Mouse (Mus musculus) erythroblast, embryonic 14.5 days (primary cell): Measurements from ENCODE around the gene Kcnma1.

Source experiments
- GATA1 ChIP-seq: IDR thresholded peaks from 2 replicates; pipeline ENCODE4 v1.6.1; 2012; ENCODE audit warnings: low read length, inconsistent platforms, mixed read lengths
- TAL1 ChIP-seq: IDR thresholded peaks from 3 replicates; pipeline ENCODE4 v1.6.1; 2012; ENCODE audit warnings: low read length, inconsistent platforms, mixed read lengths

DNA sequence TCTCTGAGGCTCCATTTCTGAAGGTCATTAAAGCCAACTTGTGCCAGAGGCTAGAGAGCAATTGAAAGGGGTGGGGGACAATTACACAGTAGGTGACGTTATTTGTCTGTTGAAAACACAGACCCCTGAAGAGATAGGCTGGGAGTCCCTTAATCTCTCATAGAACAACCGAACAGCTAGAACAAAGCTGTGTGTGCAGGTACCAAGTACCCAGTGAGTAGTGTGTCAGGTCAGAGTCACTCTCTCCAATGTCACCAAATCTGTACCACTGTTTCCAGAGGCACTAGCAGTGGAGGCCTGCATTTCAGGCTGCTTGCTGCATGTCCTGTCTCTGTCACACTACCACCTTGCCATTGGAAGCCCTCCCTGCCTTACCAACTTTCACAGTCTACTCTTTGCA lies 22.3 kb upstream of the Kcnma1 start:
- TF ChIP-seq GATA1 (no peak), TAL1 (no peak)
